Mouse (Mus musculus): Measurements from ENCODE around the gene Mgst2.
A peak's percentile ranks its signal among the peaks of the same experiment; 100 is the strongest.

Gene Mgst2

GRCm38 (mm10) chr3:51703478-51703877 lies 43.3 kb downstream of the Mgst2 start:
- no peak for DNase-seq

- no peak for DNase-seq
These were observed 45.1 kb downstream of the Mgst2 start for GRCm38 (mm10) chr3:51705220-51705619.

- no peak for DNase-seq
These were observed 48.2 kb downstream of the Mgst2 start for GRCm38 (mm10) chr3:51708375-51708745.

GRCm38 (mm10) chr3:51708746-51709411 lies 48.7 kb downstream of the Mgst2 start:
- peak; percentile 90 for DNase-seq

GRCm38 (mm10) chr3:51712382-51712781 lies 52.2 kb downstream of the Mgst2 start:
- no peak for DNase-seq

- DNase-seq = peak; percentile 38
These were observed 53.1 kb downstream of the Mgst2 start for GRCm38 (mm10) chr3:51713233-51713632.

GRCm38 (mm10) chr3:51714469-51714868 lies 54.3 kb downstream of the Mgst2 start:
- DNase-seq = no peak

GRCm38 (mm10) chr3:51717455-51717854 lies 57.3 kb downstream of the Mgst2 start:
- DNase-seq = no peak

- DNase-seq = peak; percentile 72
These were observed 57.7 kb downstream of the Mgst2 start for GRCm38 (mm10) chr3:51717909-51718308.

GRCm38 (mm10) chr3:51719373-51719772 lies 59.2 kb downstream of the Mgst2 start:
- DNase-seq = peak; percentile 55

- DNase-seq = no peak
These were observed 59.8 kb downstream of the Mgst2 start for GRCm38 (mm10) chr3:51719982-51720381.

GRCm38 (mm10) chr3:51726257-51726656 lies 66.1 kb downstream of the Mgst2 start:
- DNase-seq = no peak

GRCm38 (mm10) chr3:51727487-51727886 lies 67.3 kb downstream of the Mgst2 start:
- DNase-seq = no peak

GRCm38 (mm10) chr3:51727968-51728367 lies 67.8 kb downstream of the Mgst2 start:
- DNase-seq = no peak

- no peak for DNase-seq
These were observed 68.3 kb downstream of the Mgst2 start for GRCm38 (mm10) chr3:51728456-51728855.

- DNase-seq = no peak
These were observed 69.2 kb downstream of the Mgst2 start for GRCm38 (mm10) chr3:51729109-51729918.

- DNase-seq = no peak
These were observed 70.5 kb downstream of the Mgst2 start for GRCm38 (mm10) chr3:51730662-51731061.

GRCm38 (mm10) chr3:51731949-51732636 lies 71.9 kb downstream of the Mgst2 start:
- no peak for DNase-seq

All from kidney, postnatal 10 days (tissue).